27 mouse cellular contexts compared by ENCODE assay signal in genomic region chr5:15463561-15463960, GRCm38 (mm10). TPM values are rescaled to one million over a fixed set of nuclear protein-coding genes. Genes with fewer than 3 reads are reported as not detected.
DNase-seq lines count a peak whose midpoint lies in the region; ATAC-seq and TF ChIP-seq lines count a peak whose summit lies in the region.
"Not testable (repeated sequence)": the region's sequence is repeated elsewhere in the genome, so short reads cannot be mapped to it uniquely, and the experiment has no call there.
"Had no signal": no experiment of that assay in that cellular context is flagged by ENCODE, and none has a peak within 500 bp of the region (broad histone marks: within the 10 kb centered on the region; RNA-seq: fewer than 3 reads in every experiment).

No protein-coding gene starts in this region.

- H3K27ac ChIP-seq in gastrocnemius, adult 2 months; kidney, adult 2 months (ENCODE audit: insufficient read depth, low read depth, low read length); liver, embryonic 13.5 days: not testable (repeated sequence)

- not testable (repeated sequence) for H3K9ac ChIP-seq in liver, embryonic 13.5 days

- ATAC-seq in liver, embryonic 13.5 days (ENCODE audit: low read depth), result not testable (repeated sequence)

- H3K4me3 ChIP-seq in gastrocnemius, adult 2 months; kidney, adult 2 months (ENCODE audit: insufficient read depth, low read depth, low read length); liver, embryonic 13.5 days (replicated peaks): not testable (repeated sequence)

- H3K36me3 ChIP-seq in kidney, adult 2 months (ENCODE audit: control insufficient read depth, insufficient read depth, low read length); liver, embryonic 13.5 days: not testable (repeated sequence)

- not testable (repeated sequence) for TF ChIP-seq POLR2A in kidney, adult 2 months (IDR thresholded peaks at IDR 0.05; ENCODE audit: low read depth, low read length)

- H3K9me3 ChIP-seq in liver, embryonic 13.5 days (replicated peaks), result not testable (repeated sequence)

- H3K27me3 ChIP-seq in kidney, adult 2 months (replicated peaks; ENCODE audit: control insufficient read depth, insufficient read depth, low read length); liver, embryonic 13.5 days: not testable (repeated sequence)

- not testable (repeated sequence) for H3K4me2 ChIP-seq in liver, embryonic 13.5 days

- peak; percentile 29 for TF ChIP-seq CTCF in gastrocnemius, adult 2 months (IDR thresholded peaks at IDR 0.05)
- not testable (repeated sequence) for TF ChIP-seq CTCF in kidney, adult 2 months (conservative IDR thresholded peaks at IDR 0.05; ENCODE audit: insufficient read depth, insufficient read length, low read depth, low read length)

- WGBS in kidney, adult 2 months, result 45% methylated on average over 2 of the region's 2 CpGs
- 35% methylated on average over 2 of the region's 2 CpGs for WGBS in liver, embryonic 13.5 days (ENCODE audit: insufficient replicate concordance)

- intact Hi-C loops in gastrocnemius, adult 2 months (cut with DNase I), result not testable (repeated sequence)

- DNase-seq in adrenal gland, adult 2 months, result peak; percentile 53
- peak; percentile 10 to 19 for DNase-seq in cerebellum, adult 18-20 months
- peak; percentile 28 for DNase-seq in gastrocnemius, adult 2 months
- DNase-seq in kidney, adult 2 months, result peak; percentile 33
- peak; percentile 41 to 50 for DNase-seq in kidney, postnatal 4 days
- peak; percentile 22 for DNase-seq in liver, embryonic 13.5 days
- peak; percentile 12 for DNase-seq in ovary, postnatal 36 days (ENCODE audit: low spot score)

- H3K4me1 ChIP-seq in kidney, adult 2 months (ENCODE audit: control insufficient read depth, insufficient read depth, low read length); liver, embryonic 13.5 days (replicated peaks): not testable (repeated sequence)

RNA-seq across cellular contexts. Expression of gene Gm21149, which starts 12.8 kb away (rescaled TPM):
- not detected for total RNA-seq in adrenal gland, adult 2 months (2021)
- polyA plus RNA-seq in adrenal gland, adult 2 months (2012; rRNA removed), result not detected in 2 replicates
- total RNA-seq in gastrocnemius, adult 2 months (2021), result not detected
- not detected in 2 replicates for polyA plus RNA-seq in kidney, adult 2 months (2012; rRNA removed)
- polyA plus RNA-seq in liver, embryonic 13.5 days (2015; fragmentation: Nextera tagmentation; extraction: Ambion mirVana), result not detected in 2 replicates
- total RNA-seq: common myeloid progenitor, adult 5-6 weeks; gastrocnemius, postnatal 10 days; granulocyte monocyte progenitor cell, adult 5-6 weeks; layer of hippocampus, postnatal 14 days; left cerebral cortex, postnatal 10 days; liver, adult 2 months; megakaryocyte-erythroid progenitor cell, adult 5-6 weeks had no signal
- polyA plus RNA-seq: forebrain, embryonic 14.5 days; frontal cortex, adult 2 months; G1E; heart, embryonic 11.5 days; heart, postnatal 0 days; hindbrain, embryonic 10.5 days; hindbrain, embryonic 16.5 days; intestine, embryonic 15.5 days; kidney, postnatal 0 days; limb, embryonic 11.5 days; liver, adult 2 months; midbrain, embryonic 14.5 days; neural tube, embryonic 11.5 days; Patski had no signal
